Mouse (Mus musculus) embryonic facial prominence, embryonic 14.5 days (tissue): ENCODE data around the gene Msh5. TPM values are rescaled to one million over a fixed set of nuclear protein-coding genes. Genes with fewer than 3 reads are reported as not detected.

Experiments used
- ATAC-seq: fragments of 200-750 bp; cut with Nextera tagmentation; 2 replicates; pipeline ENCODE4 v1.8.0; 2017; ENCODE audit warnings: low read depth, moderate number of reproducible peaks, moderate TSS enrichment
- DNase-seq: peaks from one replicate; pipeline ENCODE4 v3.0.0-alpha.2; 2015; ENCODE audit warnings: low spot score
- H3K27ac ChIP-seq: fragments of 300-500 bp; sonication (generic); replicated peaks from 2 replicates; pipeline ENCODE4 v1.5.1; 2014; ENCODE audit warnings: low read depth, mild to moderate bottlenecking, low read length, moderate library complexity
- H3K27me3 ChIP-seq: fragments of 300-500 bp; sonication (generic); replicated peaks from 2 replicates; pipeline ENCODE4 v1.6.1; 2014; ENCODE audit warnings: low read length; ENCODE audit not compliant: control insufficient read depth, insufficient read depth
- H3K36me3 ChIP-seq: fragments of 300-500 bp; sonication (generic); 2 replicates; pipeline ENCODE4 v1.6.1; 2014; ENCODE audit warnings: low read length, mixed read lengths; ENCODE audit not compliant: control insufficient read depth, insufficient read depth
- H3K4me1 ChIP-seq: fragments of 300-500 bp; sonication (generic); 2 replicates; pipeline ENCODE4 v1.6.1; 2014; ENCODE audit warnings: antibody characterized with exemption, low read length; ENCODE audit not compliant: control insufficient read depth, insufficient read depth
- H3K4me2 ChIP-seq: fragments of 300-500 bp; sonication (generic); 2 replicates; pipeline ENCODE4 v1.6.1; 2014; ENCODE audit warnings: low read depth, mild to moderate bottlenecking, low read length, moderate library complexity, mixed read lengths
- H3K4me3 ChIP-seq: fragments of 300-500 bp; sonication (generic); 2 replicates; pipeline ENCODE4 v1.5.1; 2014; ENCODE audit warnings: low read depth, mild to moderate bottlenecking, low read length
- H3K9ac ChIP-seq: fragments of 300-500 bp; sonication (generic); 2 replicates; pipeline ENCODE4 v1.6.1; 2014; ENCODE audit warnings: low read depth, mild to moderate bottlenecking, low read length, moderate library complexity, mixed read lengths
- H3K9me3 ChIP-seq: fragments of 300-500 bp; sonication (generic); 2 replicates; pipeline ENCODE4 v1.6.1; 2016; ENCODE audit warnings: low read length; ENCODE audit not compliant: control insufficient read depth
- WGBS: fragments of 180-500 bp; shearing (Covaris S2); extraction: QIAGEN DNeasy Blood & Tissue Kit; methylation state at CpG from one replicate; pipeline ENCODE4 v1.1.7; 2014; 5-methylcytosine and 5-hydroxymethylcytosine counted together
- polyA plus RNA-seq: library from polyadenylated mRNA; unstranded; fragments of >200 nt; fragmentation: Nextera tagmentation; extraction: Ambion mirVana; gene quantifications from 2 replicates; pipeline ENCODE4 v1.2.1, GENCODE M21; 2014

Gene Msh5
- polyA plus RNA-seq, 1 experiment from 2014 or later: 2.5 TPM

DNA sequence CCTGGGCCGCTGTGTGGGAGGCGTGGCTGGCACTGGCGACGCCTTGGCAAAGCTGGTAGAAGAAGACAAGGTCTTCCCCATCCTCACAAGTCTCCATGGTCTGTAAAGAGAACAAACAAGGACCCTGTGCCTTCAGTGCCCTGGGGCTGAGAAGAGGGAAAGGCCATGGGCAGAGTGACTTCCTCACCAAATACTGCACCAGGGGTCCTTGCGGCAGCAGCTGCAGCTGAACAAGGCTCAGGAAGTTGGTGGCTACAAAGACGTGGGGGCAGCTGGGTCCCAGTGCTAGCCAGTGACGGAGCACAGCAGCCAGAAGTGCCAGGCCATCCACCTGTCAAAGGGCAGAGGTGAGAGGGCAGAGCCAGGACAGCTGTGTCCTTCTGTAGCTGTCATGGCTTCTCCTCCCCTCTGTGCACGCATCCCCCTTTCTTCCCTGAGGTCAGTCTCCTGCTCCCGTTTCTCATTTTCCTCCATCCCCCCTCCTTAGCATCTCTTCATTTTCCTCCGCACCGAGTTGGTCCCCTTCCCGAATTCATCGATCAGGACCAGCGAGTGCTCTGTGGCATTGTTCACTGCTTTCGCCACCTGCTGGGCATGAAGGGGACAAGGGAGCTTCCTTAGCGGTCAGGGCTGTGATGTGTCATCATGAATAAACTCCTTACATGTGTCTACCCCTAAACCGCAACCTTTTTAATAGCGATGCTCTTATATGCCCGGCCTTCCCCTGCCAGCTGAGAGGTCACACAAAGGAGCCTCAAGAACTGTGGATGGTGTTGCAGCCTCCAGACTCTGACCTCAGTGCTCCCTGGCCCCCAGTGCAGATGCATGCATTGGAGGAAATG lies 16.6 kb downstream of the Msh5 start:
- Histone ChIP-seq H3K36me3 (no peaks in the 10 kb centered on the region), H3K27me3 (no peaks in the 10 kb centered on the region), H3K4me2 (no peak overlapping the region), H3K9me3 (no peaks in the 10 kb centered on the region), H3K27ac (no peak overlapping the region), H3K4me3 (no peak overlapping the region), H3K4me1 (peaks cover 4% of the 10 kb centered on the region), H3K9ac (no peak overlapping the region; the same call in 1 of the 2 replicates)
- WGBS: 36% methylated on average over 18 of the region's 19 CpGs
- DNase-seq: no peak
- ATAC-seq: no peak

GRCm38 (mm10) chr17:35028315-35028714 lies 18.2 kb downstream of the Msh5 start:
- no peak for DNase-seq
- WGBS: 64% methylated on average over 2 of the region's 2 CpGs
- ATAC-seq: no peak
- H3K4me2 ChIP-seq: peak overlapping the region; percentile 40; the same call in 1 of the 2 replicates
- H3K9me3 ChIP-seq: no peaks in the 10 kb centered on the region
- H3K36me3 ChIP-seq: no peaks in the 10 kb centered on the region
- no peak overlapping the region for H3K9ac ChIP-seq
- no peak overlapping the region for H3K4me3 ChIP-seq
- H3K27me3 ChIP-seq: no peaks in the 10 kb centered on the region
- H3K27ac ChIP-seq: no peak overlapping the region
- peaks cover 4% of the 10 kb centered on the region for H3K4me1 ChIP-seq

- Histone ChIP-seq H3K27me3 (no peaks in the 10 kb centered on the region), H3K27ac (peak within 1 kb of the TSS; percentile 61), H3K9ac (peak within 1 kb of the TSS; percentile 35; the same call in 1 of the 2 replicates), H3K4me1 (peaks cover 4% of the 10 kb centered on the region), H3K9me3 (no peaks in the 10 kb centered on the region), H3K36me3 (no peaks in the 10 kb centered on the region), H3K4me3 (peak within 1 kb of the TSS; percentile 15; the same call in 1 of the 2 replicates), H3K4me2 (peak within 1 kb of the TSS; percentile 40)
- 30% methylated on average over 12 of the region's 13 CpGs for WGBS
- peak; percentile 89 for ATAC-seq
- peak; percentile 90 for DNase-seq
Measured at GRCm38 (mm10) chr17:35027277-35028068, 19.1 kb downstream of the Msh5 start, which contains the start of gene Sapcd1. TSS of gene Sapcd1 (minus strand) at chr17:35028016.

GRCm38 (mm10) chr17:35026206-35026605 lies 20.3 kb downstream of the Msh5 start:
- Histone ChIP-seq H3K36me3 (no peaks in the 10 kb centered on the region), H3K4me2 (peak overlapping the region; percentile 31), H3K27me3 (no peaks in the 10 kb centered on the region), H3K4me1 (peaks cover 4% of the 10 kb centered on the region), H3K27ac (peak overlapping the region; percentile 59; the same call in 1 of the 2 replicates), H3K4me3 (no peak overlapping the region), H3K9me3 (no peaks in the 10 kb centered on the region), H3K9ac (peak overlapping the region; percentile 48; the same call in 1 of the 2 replicates)
- WGBS: 86% methylated on average over 5 of the region's 5 CpGs
- ATAC-seq (no peak), DNase-seq (no peak)

DNA sequence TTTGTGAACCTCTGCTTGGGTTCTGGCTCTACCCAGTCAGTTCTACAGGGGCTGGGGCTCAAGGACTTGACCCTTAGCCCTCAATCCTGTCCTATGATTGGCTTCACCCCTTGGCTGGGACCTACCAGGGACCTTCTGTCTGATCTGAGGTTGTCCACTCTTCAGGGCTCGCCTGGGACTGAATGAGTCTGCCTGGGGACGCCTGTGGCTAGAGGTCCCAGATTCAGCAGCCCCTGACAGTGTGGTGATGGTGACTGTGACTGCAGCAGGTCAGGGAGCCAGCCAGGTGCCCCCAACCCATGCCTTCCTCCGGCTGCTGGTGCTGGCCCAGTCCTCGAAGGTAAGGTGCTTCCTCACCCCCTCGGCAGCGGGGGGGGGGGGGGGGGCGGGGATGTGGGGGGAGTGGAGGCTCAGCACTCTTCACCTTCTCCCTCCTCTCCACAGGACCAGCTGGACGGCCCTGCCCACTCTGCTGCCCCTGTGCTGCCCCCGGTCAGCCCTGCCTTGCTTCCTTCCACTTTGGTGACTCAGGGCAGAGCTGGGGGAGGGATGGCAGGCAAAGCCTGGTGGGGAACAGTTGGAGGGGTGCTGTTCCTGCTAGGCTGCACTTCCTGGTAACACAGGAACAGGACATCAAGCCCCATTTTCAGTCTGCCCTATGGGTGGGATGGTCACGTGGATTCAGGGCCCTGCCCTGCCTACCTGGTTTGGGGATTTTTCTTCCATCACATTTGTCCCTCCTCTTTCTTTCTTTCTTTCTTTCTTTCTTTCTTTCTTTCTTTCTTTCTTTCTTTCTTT lies 21.7 kb downstream of the Msh5 start:
- H3K9ac ChIP-seq: no peak overlapping the region
- H3K4me1 ChIP-seq: peaks cover 4% of the 10 kb centered on the region
- ATAC-seq: no peak
- no peak overlapping the region for H3K4me3 ChIP-seq
- no peak overlapping the region for H3K27ac ChIP-seq
- no peaks in the 10 kb centered on the region for H3K9me3 ChIP-seq
- WGBS: 80% methylated on average over 6 of the region's 10 CpGs
- H3K4me2 ChIP-seq: no peak overlapping the region
- no peak for DNase-seq
- no peaks in the 10 kb centered on the region for H3K36me3 ChIP-seq
- H3K27me3 ChIP-seq: no peaks in the 10 kb centered on the region

- Histone ChIP-seq H3K27me3 (no peaks in the 10 kb centered on the region), H3K9ac (no peak overlapping the region), H3K4me1 (peaks cover 4% of the 10 kb centered on the region), H3K36me3 (no peaks in the 10 kb centered on the region), H3K9me3 (no peaks in the 10 kb centered on the region), H3K27ac (no peak overlapping the region), H3K4me2 (no peak overlapping the region), H3K4me3 (no peak overlapping the region)
- WGBS: 68% methylated on average over 12 of the region's 13 CpGs
- ATAC-seq (no peak), DNase-seq (no peak)
Measured at GRCm38 (mm10) chr17:35024261-35024660, 22.3 kb downstream of the Msh5 start.

DNA sequence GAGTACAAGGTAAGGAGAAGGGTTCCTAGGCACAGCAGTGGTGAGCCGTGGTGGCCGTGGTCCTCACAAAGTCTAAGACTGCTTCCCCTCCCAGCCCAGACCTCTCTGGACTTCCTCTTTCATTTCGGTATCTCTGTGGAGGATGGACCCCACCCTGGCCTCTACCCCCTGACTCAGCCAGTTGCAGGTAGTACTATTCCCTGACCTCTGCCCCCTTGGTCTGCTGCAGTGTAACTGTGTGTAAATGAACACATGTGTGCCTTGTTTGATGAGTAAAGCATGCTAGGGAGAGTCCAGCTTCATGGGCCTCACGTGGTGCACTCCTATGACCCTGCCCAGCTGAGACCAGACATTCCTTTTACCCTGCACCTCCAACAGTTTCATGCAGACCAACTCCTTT lies 22.8 kb downstream of the Msh5 start:
- H3K9me3 ChIP-seq: no peaks in the 10 kb centered on the region
- H3K9ac ChIP-seq: no peak overlapping the region
- WGBS: 62% methylated on average over 4 of the region's 4 CpGs
- DNase-seq: no peak
- no peak overlapping the region for H3K4me3 ChIP-seq
- no peaks in the 10 kb centered on the region for H3K36me3 ChIP-seq
- H3K27me3 ChIP-seq: no peaks in the 10 kb centered on the region
- H3K4me2 ChIP-seq: no peak overlapping the region
- peaks cover 4% of the 10 kb centered on the region for H3K4me1 ChIP-seq
- H3K27ac ChIP-seq: no peak overlapping the region
- no peak for ATAC-seq

DNA sequence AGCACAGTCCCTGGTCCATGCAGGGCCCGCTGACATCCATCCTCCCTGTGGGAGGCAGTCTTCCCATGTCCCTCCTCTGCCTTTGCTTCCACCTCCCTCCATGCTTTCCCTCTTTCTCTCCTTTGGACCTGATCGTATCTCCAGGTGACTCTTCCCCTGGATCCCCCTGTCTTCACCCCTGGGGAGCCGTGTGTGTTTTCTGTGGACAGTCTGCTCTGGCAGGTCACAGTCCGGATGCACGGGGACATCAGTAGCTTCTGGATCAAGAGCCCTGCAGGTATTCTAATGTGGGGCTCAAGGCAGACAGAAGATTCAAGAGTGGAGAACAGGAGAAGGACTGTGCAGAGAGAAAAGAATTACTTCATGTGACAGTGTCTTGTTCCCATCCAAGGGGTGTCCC lies 23.3 kb downstream of the Msh5 start:
- H3K9ac ChIP-seq: no peak overlapping the region
- H3K27me3 ChIP-seq: no peaks in the 10 kb centered on the region
- no peaks in the 10 kb centered on the region for H3K36me3 ChIP-seq
- 84% methylated on average over 5 of the region's 5 CpGs for WGBS
- no peaks in the 10 kb centered on the region for H3K9me3 ChIP-seq
- no peak overlapping the region for H3K27ac ChIP-seq
- no peak for DNase-seq
- no peak overlapping the region for H3K4me2 ChIP-seq
- H3K4me3 ChIP-seq: no peak overlapping the region
- ATAC-seq: no peak
- H3K4me1 ChIP-seq: peaks cover 4% of the 10 kb centered on the region
